Mouse (Mus musculus) midbrain, embryonic 12.5 days (tissue): Measurements from ENCODE around the gene Klf6. TPM values are rescaled to one million over a fixed set of nuclear protein-coding genes. Genes with fewer than 3 reads are reported as not detected.

Source experiments
- ATAC-seq: fragments of 200-750 bp; cut with Nextera tagmentation; 2 replicates; pipeline ENCODE4 v1.8.0; 2017; ENCODE audit warnings: low read depth, moderate TSS enrichment, moderate library complexity; ENCODE audit not compliant: low FRiP score
- H3K27ac ChIP-seq: fragments of 300-500 bp; sonication (generic); replicated peaks from 2 replicates; pipeline ENCODE4 v1.5.1; 2016; ENCODE audit warnings: mild to moderate bottlenecking
- H3K27me3 ChIP-seq: fragments of 300-500 bp; sonication (generic); 2 replicates; pipeline ENCODE4 v1.6.1; 2016; ENCODE audit warnings: mild to moderate bottlenecking
- H3K36me3 ChIP-seq: fragments of 300-500 bp; sonication (generic); 2 replicates; pipeline ENCODE4 v1.6.1; 2016
- H3K4me1 ChIP-seq: fragments of 300-500 bp; sonication (generic); 2 replicates; pipeline ENCODE4 v1.6.1; 2016
- H3K4me2 ChIP-seq: fragments of 300-500 bp; sonication (generic); replicated peaks from 2 replicates; pipeline ENCODE4 v1.6.1; 2016; ENCODE audit warnings: mild to moderate bottlenecking, moderate library complexity
- H3K4me3 ChIP-seq: fragments of 300-500 bp; sonication (generic); 2 replicates; pipeline ENCODE4 v1.5.1; 2016; ENCODE audit warnings: mild to moderate bottlenecking
- H3K9ac ChIP-seq: fragments of 300-500 bp; sonication (generic); replicated peaks from 2 replicates; pipeline ENCODE4 v1.6.1; 2016; ENCODE audit warnings: mild to moderate bottlenecking, moderate library complexity
- H3K9me3 ChIP-seq: fragments of 300-500 bp; sonication (generic); 2 replicates; pipeline ENCODE4 v1.6.1; 2016; ENCODE audit warnings: mild to moderate bottlenecking
- WGBS: fragments of 180-500 bp; shearing (Covaris S2); methylation state at CpG from one replicate; pipeline ENCODE4 v1.1.7; 2016; 5-methylcytosine and 5-hydroxymethylcytosine counted together
- polyA plus RNA-seq: library from polyadenylated mRNA; unstranded; fragments of >200 nt; fragmentation: Nextera tagmentation; extraction: Ambion mirVana; gene quantifications from 2 replicates; pipeline ENCODE4 v1.2.1, GENCODE M21; 2016

Klf6 gene
- polyA plus RNA-seq, 1 experiment from 2014 or later: 77.0 TPM

DNA sequence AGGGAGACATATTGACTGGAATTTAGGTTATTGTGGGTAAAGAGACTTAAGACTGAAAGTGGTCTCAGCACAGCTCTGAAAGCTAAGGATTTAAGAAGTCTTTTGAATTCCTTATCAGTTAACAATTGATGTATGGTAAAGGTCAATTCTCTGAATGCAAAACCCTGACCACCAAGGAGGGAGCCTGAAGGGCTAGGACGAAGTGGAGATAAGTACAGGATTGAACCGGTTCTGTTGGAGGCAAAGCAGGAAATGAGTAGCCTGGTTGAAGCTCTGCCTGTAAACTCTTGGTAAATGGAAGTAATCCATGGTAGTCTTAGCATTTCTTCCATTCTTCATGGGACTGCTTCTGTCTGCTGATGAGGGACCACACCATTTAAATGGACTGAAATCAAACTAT is 17.5 kb upstream of the Klf6 start:
- Histone ChIP-seq H3K9ac (no peak overlapping the region), H3K4me3 (no peak overlapping the region), H3K4me1 (no peaks in the 10 kb centered on the region), H3K36me3 (no peaks in the 10 kb centered on the region), H3K4me2 (no peak overlapping the region), H3K27me3 (no peaks in the 10 kb centered on the region), H3K27ac (no peak overlapping the region), H3K9me3 (no peaks in the 10 kb centered on the region)
- WGBS: 24% methylated on average over 2 of the region's 2 CpGs
- ATAC-seq: no peak

DNA sequence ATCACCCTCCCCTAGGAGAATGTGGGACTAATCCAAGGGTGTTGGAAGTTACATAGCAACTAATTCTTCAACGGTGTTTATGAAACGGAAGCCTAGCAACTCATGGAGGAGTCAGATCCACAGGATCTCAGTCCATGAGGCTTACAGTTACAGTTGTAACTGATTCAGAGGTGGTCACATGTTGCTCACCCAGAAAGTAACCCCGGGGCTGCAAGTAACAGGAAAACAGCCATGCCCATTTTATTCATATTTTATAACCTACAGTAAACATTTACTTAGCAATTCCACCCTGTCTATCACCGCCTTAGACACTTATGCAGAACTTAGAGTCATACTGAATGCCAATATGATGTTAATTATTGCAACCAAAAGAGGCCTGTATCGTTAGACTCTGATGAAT is 16.9 kb upstream of the Klf6 start:
- WGBS: 92% methylated on average over 5 of the region's 5 CpGs
- no peaks in the 10 kb centered on the region for H3K9me3 ChIP-seq
- no peak overlapping the region for H3K9ac ChIP-seq
- no peak overlapping the region for H3K4me2 ChIP-seq
- no peaks in the 10 kb centered on the region for H3K27me3 ChIP-seq
- no peak overlapping the region for H3K27ac ChIP-seq
- ATAC-seq: no peak
- H3K36me3 ChIP-seq: no peaks in the 10 kb centered on the region
- no peak overlapping the region for H3K4me3 ChIP-seq
- no peaks in the 10 kb centered on the region for H3K4me1 ChIP-seq

DNA sequence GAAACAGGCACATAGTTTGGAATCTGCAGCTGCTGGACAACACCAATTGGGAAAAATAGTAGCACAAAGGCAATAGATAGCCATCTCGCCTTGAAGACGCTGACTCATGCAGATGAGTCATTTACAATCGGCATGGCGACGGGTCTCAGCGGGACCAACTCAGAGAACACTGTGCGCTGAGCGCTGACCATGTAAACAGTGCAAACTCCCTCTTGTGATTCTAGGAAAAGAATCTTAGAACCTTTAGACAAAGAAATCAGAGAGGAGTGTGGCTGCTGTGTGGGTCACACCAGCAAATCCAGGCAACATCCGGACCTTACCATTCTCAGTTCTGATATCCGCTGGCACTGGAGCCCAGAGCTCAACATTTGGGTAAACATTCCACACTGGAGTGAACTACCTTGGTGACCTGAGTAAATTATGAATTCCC is 16.1 kb upstream of the Klf6 start:
- Histone ChIP-seq H3K27ac (no peak overlapping the region), H3K9me3 (no peaks in the 10 kb centered on the region), H3K4me1 (no peaks in the 10 kb centered on the region), H3K36me3 (no peaks in the 10 kb centered on the region), H3K27me3 (no peaks in the 10 kb centered on the region), H3K4me3 (no peak overlapping the region), H3K9ac (no peak overlapping the region), H3K4me2 (no peak overlapping the region)
- ATAC-seq: no peak
- WGBS: 49% methylated on average over 10 of the region's 10 CpGs

DNA sequence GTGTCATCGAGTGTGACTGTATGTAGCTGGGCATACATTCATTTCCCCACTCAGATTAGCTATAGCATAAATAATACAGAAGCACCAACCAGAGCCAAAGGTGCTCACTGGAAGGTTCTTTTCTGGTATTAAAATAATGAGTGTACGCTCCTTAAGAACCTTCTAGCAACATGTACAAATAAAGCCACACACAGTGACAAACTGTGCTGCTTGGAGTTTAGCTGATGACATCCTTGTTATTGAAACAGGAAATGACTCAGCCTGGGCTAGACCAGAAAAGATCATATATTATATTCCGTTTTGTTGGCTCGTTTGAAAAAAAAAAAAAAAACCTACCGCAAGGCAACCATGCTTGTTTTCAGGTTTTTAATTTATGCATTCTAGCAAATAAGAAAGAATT is 15.7 kb upstream of the Klf6 start:
- Histone ChIP-seq H3K9me3 (no peaks in the 10 kb centered on the region), H3K36me3 (no peaks in the 10 kb centered on the region), H3K4me3 (no peak overlapping the region), H3K4me2 (no peak overlapping the region), H3K27me3 (no peaks in the 10 kb centered on the region), H3K9ac (no peak overlapping the region), H3K4me1 (no peaks in the 10 kb centered on the region), H3K27ac (no peak overlapping the region)
- WGBS: 89% methylated on average over 5 of the region's 5 CpGs
- no peak for ATAC-seq

DNA sequence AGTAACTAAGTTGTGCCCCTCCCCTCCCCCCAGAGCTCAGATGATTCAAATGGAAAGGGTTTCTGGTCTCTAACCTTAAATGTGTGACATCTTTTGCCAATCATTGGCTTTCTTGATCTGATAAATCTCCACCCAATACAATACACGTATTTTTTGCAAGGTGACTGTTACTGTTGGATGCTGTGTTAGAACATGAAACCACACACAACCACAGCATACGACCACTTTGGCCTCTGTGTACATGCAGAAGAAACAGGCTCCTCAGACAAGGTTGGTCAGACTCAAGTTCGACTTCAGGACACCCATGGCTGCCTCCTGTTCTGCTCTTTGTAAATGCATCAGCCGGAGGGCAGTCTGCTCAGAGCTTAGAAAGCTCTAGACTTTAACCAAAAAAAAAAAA is 14.4 kb upstream of the Klf6 start:
- WGBS: 83% methylated on average over 4 of the region's 4 CpGs
- no peak overlapping the region for H3K4me2 ChIP-seq
- no peaks in the 10 kb centered on the region for H3K27me3 ChIP-seq
- no peak overlapping the region for H3K27ac ChIP-seq
- no peak overlapping the region for H3K9ac ChIP-seq
- ATAC-seq: no peak
- H3K36me3 ChIP-seq: no peaks in the 10 kb centered on the region
- H3K4me1 ChIP-seq: no peaks in the 10 kb centered on the region
- no peak overlapping the region for H3K4me3 ChIP-seq
- H3K9me3 ChIP-seq: no peaks in the 10 kb centered on the region

DNA sequence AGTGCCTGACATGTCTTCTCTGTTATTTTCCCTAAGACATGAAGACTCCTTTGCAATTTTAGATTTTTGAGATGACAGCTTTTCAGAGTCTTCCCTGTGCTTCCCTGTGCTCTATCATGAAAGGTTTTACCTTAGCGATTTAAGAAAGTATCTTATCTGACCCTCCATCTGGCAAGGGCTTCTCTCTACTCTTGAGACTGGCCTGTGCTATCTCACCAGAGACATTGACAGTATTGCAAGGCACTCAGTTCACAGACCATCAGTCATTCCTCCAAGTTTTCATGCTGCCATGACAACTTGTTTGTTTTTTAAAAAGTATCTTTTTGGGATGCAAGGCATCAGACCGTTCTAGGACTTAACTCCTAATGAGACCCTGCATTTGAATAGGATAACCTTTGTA is 13.5 kb upstream of the Klf6 start:
- Histone ChIP-seq H3K4me3 (no peak overlapping the region), H3K4me2 (no peak overlapping the region), H3K9ac (no peak overlapping the region), H3K27me3 (no peaks in the 10 kb centered on the region), H3K4me1 (no peaks in the 10 kb centered on the region), H3K27ac (no peak overlapping the region), H3K36me3 (no peaks in the 10 kb centered on the region), H3K9me3 (no peaks in the 10 kb centered on the region)
- no peak for ATAC-seq
- 86% methylated on average over 2 of the region's 2 CpGs for WGBS

DNA sequence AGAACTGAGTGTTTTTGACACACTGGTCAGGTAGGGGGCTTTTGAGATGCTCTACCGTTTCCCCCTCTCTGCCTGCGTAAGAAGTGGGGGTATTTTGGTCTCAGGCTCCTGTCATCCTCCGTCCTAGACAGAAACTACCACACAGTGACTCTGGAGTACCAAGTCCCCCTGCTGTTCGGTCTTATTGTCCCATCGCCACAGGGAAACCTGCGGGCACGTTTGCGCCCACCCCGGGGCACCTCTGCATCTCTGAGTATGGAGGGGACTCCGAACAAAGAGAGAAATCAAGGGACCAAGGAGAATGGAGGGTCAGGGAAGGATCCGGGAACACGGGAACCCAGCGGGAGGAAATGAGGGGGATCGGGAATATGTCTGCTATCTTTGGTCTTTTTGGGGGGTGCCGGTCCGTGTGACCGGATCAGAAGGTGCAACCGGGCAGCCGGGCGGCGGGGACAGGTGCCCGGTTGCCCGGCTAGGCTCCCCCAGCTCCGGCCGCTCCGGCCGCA is 578 bp upstream of the Klf6 start:
- no peaks in the 10 kb centered on the region for H3K9me3 ChIP-seq
- peak; percentile 50 for ATAC-seq
- WGBS: under 1% methylated on average over 23 of the region's 27 CpGs
- peak overlapping the region; percentile 58 for H3K4me3 ChIP-seq
- H3K27me3 ChIP-seq: no peaks in the 10 kb centered on the region
- peaks cover 10% of the 10 kb centered on the region for H3K36me3 ChIP-seq
- H3K27ac ChIP-seq: peak overlapping the region; percentile 99
- H3K4me1 ChIP-seq: peaks cover 16% of the 10 kb centered on the region
- H3K9ac ChIP-seq: peak overlapping the region; percentile 82
- H3K4me2 ChIP-seq: peak overlapping the region; percentile 68

DNA sequence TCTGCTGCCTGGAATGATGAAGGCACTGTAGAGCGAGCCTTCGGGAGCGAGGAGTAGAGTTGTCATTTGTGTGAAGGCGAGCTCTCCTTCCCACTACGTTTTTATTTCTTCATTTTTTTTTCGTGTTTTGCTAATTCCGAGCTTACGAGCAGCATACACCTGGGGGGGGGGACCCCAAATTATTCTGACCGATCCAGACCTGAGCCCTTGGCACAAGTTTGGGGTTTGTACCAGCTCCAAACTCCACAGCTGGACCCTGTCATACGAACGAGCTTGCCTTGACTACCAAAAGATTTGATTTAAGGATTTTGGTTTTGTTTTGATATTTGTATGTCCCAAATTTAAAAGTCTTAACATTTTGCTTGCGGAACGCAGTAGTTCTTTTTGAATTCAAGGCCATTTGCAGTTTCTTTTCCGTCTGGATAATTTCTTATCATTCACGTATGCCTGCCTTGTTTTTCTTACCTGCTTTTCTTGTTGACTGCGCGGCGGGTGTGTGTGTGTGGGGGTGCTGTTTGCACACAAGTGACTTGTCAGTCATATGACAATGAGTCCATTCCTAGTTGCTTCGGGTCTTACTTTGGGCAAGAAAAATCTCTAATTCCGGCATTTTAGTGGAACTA is 832 bp downstream of the Klf6 start:
- H3K4me1 ChIP-seq: peaks cover 16% of the 10 kb centered on the region
- H3K27ac ChIP-seq: peak overlapping the region; percentile 95
- no peaks in the 10 kb centered on the region for H3K27me3 ChIP-seq
- peak overlapping the region; percentile 61 for H3K4me2 ChIP-seq
- H3K36me3 ChIP-seq: peaks cover 24% of the 10 kb centered on the region
- H3K4me3 ChIP-seq: peak overlapping the region; percentile 66
- H3K9me3 ChIP-seq: no peaks in the 10 kb centered on the region
- peak overlapping the region; percentile 75 for H3K9ac ChIP-seq
- ATAC-seq: no peak
- WGBS: under 1% methylated on average over 20 of the region's 20 CpGs

DNA sequence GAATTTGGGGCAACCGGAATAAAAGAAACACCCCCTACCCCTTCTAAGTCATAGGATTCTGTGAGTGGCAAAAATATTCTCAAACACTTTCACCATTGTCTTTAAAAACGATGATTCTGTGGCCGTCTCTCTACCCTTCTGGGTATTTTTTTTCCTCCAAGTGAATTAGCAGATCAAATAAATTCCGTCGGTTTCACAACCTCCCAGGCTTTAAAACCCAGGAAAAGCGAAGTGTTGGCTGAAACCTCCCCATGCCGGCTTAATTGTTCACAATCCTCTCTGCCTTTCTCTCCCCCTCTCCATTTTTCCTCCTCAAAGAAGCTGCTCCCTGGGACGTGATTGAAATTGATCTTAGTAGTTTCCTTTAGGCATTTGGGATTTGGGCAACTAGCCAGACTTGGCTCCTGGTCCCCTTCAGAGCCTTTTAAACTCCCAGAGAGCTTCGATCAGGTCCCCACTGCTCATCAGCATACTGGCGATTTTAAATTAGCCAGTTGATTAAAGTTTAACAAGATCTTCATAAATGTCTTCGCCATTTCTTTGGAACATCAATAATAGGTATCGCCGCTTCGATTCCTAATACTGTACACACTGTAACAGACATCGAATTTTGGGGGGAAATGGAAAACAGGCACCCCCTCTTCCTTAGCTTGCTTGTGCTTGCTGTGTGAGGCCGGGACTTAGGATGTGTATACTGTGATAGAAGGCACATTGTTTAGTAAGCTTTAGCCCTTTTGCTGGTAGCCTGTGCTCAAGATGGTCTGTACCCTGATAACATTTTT is 1.5 kb downstream of the Klf6 start:
- WGBS: 5% methylated on average over 16 of the region's 16 CpGs
- no peak for ATAC-seq
- H3K9me3 ChIP-seq: no peaks in the 10 kb centered on the region
- no peaks in the 10 kb centered on the region for H3K27me3 ChIP-seq
- H3K9ac ChIP-seq: peak overlapping the region; percentile 75
- H3K4me3 ChIP-seq: peak overlapping the region; percentile 66
- H3K36me3 ChIP-seq: peaks cover 31% of the 10 kb centered on the region
- peak overlapping the region; percentile 95 for H3K27ac ChIP-seq
- H3K4me2 ChIP-seq: peak overlapping the region; percentile 61
- peaks cover 16% of the 10 kb centered on the region for H3K4me1 ChIP-seq

DNA sequence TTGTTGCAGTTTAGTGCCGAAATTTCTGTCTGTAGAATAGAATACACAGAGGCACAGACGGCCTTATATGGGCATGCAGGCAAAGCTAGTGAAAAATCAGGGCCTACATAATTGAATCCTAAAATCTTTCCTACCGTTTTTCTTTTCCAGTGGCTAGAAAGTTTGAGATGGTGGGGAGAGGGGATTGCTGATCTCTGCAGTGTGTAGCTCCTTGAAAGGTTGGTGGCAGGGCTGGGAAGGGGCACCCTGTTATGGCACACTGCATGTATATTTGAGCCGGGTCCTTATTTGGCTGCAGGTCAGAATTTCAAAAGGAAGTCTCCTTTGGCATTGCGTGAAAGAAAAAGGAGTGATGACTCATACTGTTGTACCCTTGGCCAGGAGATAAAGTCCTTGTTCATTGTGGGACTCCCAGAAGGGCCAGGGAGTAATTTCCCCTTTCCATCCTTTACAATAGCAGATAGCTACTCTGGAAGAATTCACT is 2.2 kb downstream of the Klf6 start:
- H3K4me2 ChIP-seq: peak overlapping the region; percentile 61
- H3K36me3 ChIP-seq: peaks cover 37% of the 10 kb centered on the region

DNA sequence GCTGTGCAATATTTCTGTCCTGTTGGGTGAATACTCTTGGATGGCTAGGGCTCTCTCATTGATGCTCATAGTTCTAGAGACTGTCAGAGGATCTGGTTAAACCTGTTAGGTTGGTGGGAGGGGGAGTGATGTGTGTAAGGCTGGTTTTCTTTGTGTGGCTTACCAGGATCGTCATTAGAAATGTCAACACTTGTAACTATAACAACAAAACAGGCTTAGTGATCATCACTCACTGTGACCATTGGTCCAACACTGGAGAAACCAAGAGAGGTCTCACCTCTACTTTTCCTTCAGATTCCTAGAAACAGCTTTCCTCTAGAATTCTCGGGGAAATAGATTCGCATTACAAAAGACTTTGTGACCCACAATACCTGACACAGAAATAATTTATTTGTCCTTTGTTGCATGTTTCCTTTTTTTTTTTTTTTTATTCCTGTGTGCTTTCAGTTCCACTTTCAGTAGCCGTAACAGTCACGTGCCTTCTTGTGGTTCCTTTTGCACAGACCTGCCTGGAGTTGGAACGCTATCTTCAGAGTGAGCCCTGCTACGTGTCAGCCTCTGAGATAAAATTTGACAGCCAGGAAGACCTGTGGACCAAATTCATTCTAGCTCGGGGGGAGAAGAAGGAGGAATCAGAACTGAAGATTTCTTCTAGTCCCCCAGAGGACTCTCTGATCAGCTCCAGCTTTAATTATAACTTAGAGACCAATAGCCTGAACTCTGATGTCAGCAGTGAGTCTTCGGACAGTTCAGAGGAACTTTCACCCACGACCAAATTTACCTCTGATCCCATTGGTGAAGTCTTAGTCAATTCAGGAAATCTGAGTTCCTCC is 3.2 kb downstream of the Klf6 start:
- H3K4me1 ChIP-seq: peaks cover 16% of the 10 kb centered on the region
- no peak for ATAC-seq
- no peak overlapping the region for H3K27ac ChIP-seq
- peak overlapping the region; percentile 47; the same call in 1 of the 2 replicates for H3K9ac ChIP-seq
- peaks cover 41% of the 10 kb centered on the region for H3K36me3 ChIP-seq
- peak overlapping the region; percentile 61 for H3K4me2 ChIP-seq
- H3K27me3 ChIP-seq: no peaks in the 10 kb centered on the region
- no peaks in the 10 kb centered on the region for H3K9me3 ChIP-seq
- peak overlapping the region; percentile 35 for H3K4me3 ChIP-seq
- 69% methylated on average over 10 of the region's 10 CpGs for WGBS

More for the DNA sequence above, 2.2 kb downstream of the Klf6 start:
- WGBS: 4% methylated on average over 5 of the region's 5 CpGs
- Histone ChIP-seq H3K9me3 (no peaks in the 10 kb centered on the region), H3K27me3 (no peaks in the 10 kb centered on the region), H3K27ac (peak overlapping the region; percentile 95), H3K4me1 (peaks cover 16% of the 10 kb centered on the region), H3K9ac (peak overlapping the region; percentile 75), H3K4me3 (peak overlapping the region; percentile 66)
- ATAC-seq: no peak

DNA sequence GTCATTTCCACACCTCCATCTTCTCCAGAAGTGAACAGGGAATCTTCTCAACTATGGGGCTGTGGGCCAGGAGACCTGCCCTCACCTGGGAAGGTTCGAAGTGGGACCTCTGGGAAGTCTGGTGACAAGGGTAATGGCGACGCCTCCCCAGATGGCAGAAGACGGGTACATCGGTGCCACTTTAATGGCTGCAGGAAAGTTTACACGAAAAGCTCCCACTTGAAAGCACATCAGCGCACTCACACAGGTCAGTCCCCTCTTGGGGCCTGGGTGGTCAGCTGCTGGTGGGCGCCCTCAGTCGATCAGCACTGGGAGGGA is 3.8 kb downstream of the Klf6 start:
- H3K27me3 ChIP-seq: no peaks in the 10 kb centered on the region
- H3K4me2 ChIP-seq: 0 out of 2 replicates have a peak overlapping the region, but pooled peaks have one; percentile 15
- H3K4me3 ChIP-seq: no peak overlapping the region
- H3K27ac ChIP-seq: no peak overlapping the region
- peaks cover 41% of the 10 kb centered on the region for H3K36me3 ChIP-seq
- WGBS: 94% methylated on average over 9 of the region's 9 CpGs
- peaks cover 19% of the 10 kb centered on the region for H3K4me1 ChIP-seq
- no peak for ATAC-seq
- no peak overlapping the region for H3K9ac ChIP-seq
- H3K9me3 ChIP-seq: no peaks in the 10 kb centered on the region
